Mouse (Mus musculus) forebrain, postnatal 0 days (tissue): ENCODE measurements at regions not wholly inside any gene's neighbourhood (a gene's known extent, or its start where the extent isn't known, plus 50 kb on each side); places are given as distances from the start of the nearest gene placed in this dataset.

Experiments
- ATAC-seq: fragments of 200-750 bp; cut with Nextera tagmentation; 2 replicates; pipeline ENCODE4 v1.8.0; 2017; ENCODE audit warnings: mild to moderate bottlenecking, moderate library complexity
- DNase-seq: peaks from one replicate; pipeline ENCODE4 v3.0.0-alpha.2; 2015
- H3K27ac ChIP-seq: fragments of 300-500 bp; sonication (generic); 2 replicates; pipeline ENCODE4 v1.5.1; 2014; ENCODE audit warnings: low read depth, mild to moderate bottlenecking, antibody characterized with exemption, low read length, moderate library complexity, mixed read lengths
- H3K27me3 ChIP-seq: fragments of 300-500 bp; sonication (generic); 2 replicates; pipeline ENCODE4 v1.6.1; 2014; ENCODE audit warnings: mild to moderate bottlenecking, low read length, mixed read lengths; ENCODE audit not compliant: insufficient read depth
- H3K36me3 ChIP-seq: fragments of 300-500 bp; sonication (generic); 2 replicates; pipeline ENCODE4 v1.6.1; 2014; ENCODE audit warnings: mild to moderate bottlenecking, moderate library complexity; ENCODE audit not compliant: insufficient read depth
- H3K4me1 ChIP-seq: fragments of 300-500 bp; sonication (generic); 2 replicates; pipeline ENCODE4 v1.6.1; 2014; ENCODE audit warnings: antibody characterized with exemption; ENCODE audit not compliant: insufficient read depth
- H3K4me2 ChIP-seq: fragments of 300-500 bp; sonication (generic); 2 replicates; pipeline ENCODE4 v1.6.1; 2014; ENCODE audit warnings: low read depth, mild to moderate bottlenecking, moderate library complexity
- H3K4me3 ChIP-seq: fragments of 300-500 bp; sonication (generic); 2 replicates; pipeline ENCODE4 v1.5.1; 2014; ENCODE audit warnings: low read depth, low read length, mixed read lengths
- H3K9ac ChIP-seq: fragments of 300-500 bp; sonication (generic); 2 replicates; pipeline ENCODE4 v1.6.1; 2014; ENCODE audit warnings: mild to moderate bottlenecking
- H3K9me3 ChIP-seq: fragments of 300-500 bp; sonication (generic); 2 replicates; pipeline ENCODE4 v1.6.1; 2016; ENCODE audit warnings: low read length
- CTCF ChIP-seq: sonication (generic); IDR thresholded peaks from 2 replicates; pipeline ENCODE4 v1.5.1; 2016; ENCODE audit warnings: antibody characterized with exemption, control low read depth, low read depth
- WGBS: fragments of 180-500 bp; shearing (Covaris S2); extraction: QIAGEN DNeasy Blood & Tissue Kit; methylation state at CpG from one replicate; pipeline ENCODE4 v1.1.7; 2014; 5-methylcytosine and 5-hydroxymethylcytosine counted together

- H3K4me1 ChIP-seq = no peaks in the 10 kb centered on the region
- no peak for TF ChIP-seq CTCF
- H3K4me3 ChIP-seq = no peak overlapping the region
- DNase-seq (no peak), ATAC-seq (no peak)
- H3K4me2 ChIP-seq = no peak overlapping the region
- H3K36me3 ChIP-seq = no peaks in the 10 kb centered on the region
- no peak overlapping the region for H3K27ac ChIP-seq
- H3K9me3 ChIP-seq = no peaks in the 10 kb centered on the region
- H3K27me3 ChIP-seq = no peaks in the 10 kb centered on the region
- H3K9ac ChIP-seq = no peak overlapping the region
- 77% methylated on average over 7 of the region's 7 CpGs for WGBS
Observed at GRCm38 (mm10) chr3:128883636-128884195, 316.0 kb upstream of the Pitx2 start.

- TF ChIP-seq CTCF = no peak
- no peaks in the 10 kb centered on the region for H3K36me3 ChIP-seq
- H3K4me3 ChIP-seq = no peak overlapping the region
- H3K27ac ChIP-seq = no peak overlapping the region
- ATAC-seq = no peak
- H3K4me2 ChIP-seq = no peak overlapping the region
- no peaks in the 10 kb centered on the region for H3K27me3 ChIP-seq
- WGBS = 30% methylated on average over 9 of the region's 9 CpGs
- H3K9ac ChIP-seq = no peak overlapping the region
- H3K9me3 ChIP-seq = no peaks in the 10 kb centered on the region
- DNase-seq = no peak
- H3K4me1 ChIP-seq = no peaks in the 10 kb centered on the region
Observed at GRCm38 (mm10) chr3:128886678-128887077, 313.0 kb upstream of the Pitx2 start.

- 91% methylated on average over 5 of the region's 5 CpGs for WGBS
- no peak overlapping the region for H3K4me2 ChIP-seq
- H3K9me3 ChIP-seq = no peaks in the 10 kb centered on the region
- TF ChIP-seq CTCF = no peak
- no peak for DNase-seq
- no peaks in the 10 kb centered on the region for H3K4me1 ChIP-seq
- H3K36me3 ChIP-seq = no peaks in the 10 kb centered on the region
- H3K27ac ChIP-seq = no peak overlapping the region
- H3K27me3 ChIP-seq = no peaks in the 10 kb centered on the region
- no peak overlapping the region for H3K9ac ChIP-seq
- ATAC-seq = no peak
- H3K4me3 ChIP-seq = no peak overlapping the region
Observed at GRCm38 (mm10) chr3:128891078-128891477, 308.6 kb upstream of the Pitx2 start.

- Histone ChIP-seq H3K27me3 (no peaks in the 10 kb centered on the region), H3K36me3 (no peaks in the 10 kb centered on the region), H3K9ac (no peak overlapping the region), H3K27ac (no peak overlapping the region), H3K4me1 (no peaks in the 10 kb centered on the region), H3K4me2 (no peak overlapping the region), H3K9me3 (no peaks in the 10 kb centered on the region), H3K4me3 (no peak overlapping the region)
- 86% methylated on average over 3 of the region's 3 CpGs for WGBS
- no peak for DNase-seq
- no peak for ATAC-seq
- no peak for TF ChIP-seq CTCF
Observed at GRCm38 (mm10) chr3:128896628-128897027, 303.1 kb upstream of the Pitx2 start.

GRCm38 (mm10) chr3:128911122-128911521 lies 288.6 kb upstream of the Pitx2 start:
- no peak overlapping the region for H3K4me3 ChIP-seq
- ATAC-seq = no peak
- no peak for TF ChIP-seq CTCF
- 78% methylated on average over 4 of the region's 4 CpGs for WGBS
- H3K9me3 ChIP-seq = no peaks in the 10 kb centered on the region
- no peak overlapping the region for H3K27ac ChIP-seq
- no peak overlapping the region for H3K9ac ChIP-seq
- no peak overlapping the region for H3K4me2 ChIP-seq
- no peaks in the 10 kb centered on the region for H3K4me1 ChIP-seq
- no peaks in the 10 kb centered on the region for H3K36me3 ChIP-seq
- no peaks in the 10 kb centered on the region for H3K27me3 ChIP-seq
- no peak for DNase-seq

- no peaks in the 10 kb centered on the region for H3K9me3 ChIP-seq
- H3K4me3 ChIP-seq = no peak overlapping the region
- no peaks in the 10 kb centered on the region for H3K27me3 ChIP-seq
- H3K9ac ChIP-seq = no peak overlapping the region
- ATAC-seq = no peak
- DNase-seq = no peak
- H3K27ac ChIP-seq = no peak overlapping the region
- no peak overlapping the region for H3K4me2 ChIP-seq
- H3K36me3 ChIP-seq = no peaks in the 10 kb centered on the region
- H3K4me1 ChIP-seq = no peaks in the 10 kb centered on the region
- TF ChIP-seq CTCF = no peak
Observed at GRCm38 (mm10) chr3:128921428-128921827, 278.2 kb upstream of the Pitx2 start.

GRCm38 (mm10) chr3:128922150-128922549 lies 277.5 kb upstream of the Pitx2 start:
- Histone ChIP-seq H3K4me2 (no peak overlapping the region), H3K4me1 (no peaks in the 10 kb centered on the region), H3K9me3 (no peaks in the 10 kb centered on the region), H3K9ac (no peak overlapping the region), H3K27ac (no peak overlapping the region), H3K27me3 (no peaks in the 10 kb centered on the region), H3K4me3 (no peak overlapping the region), H3K36me3 (no peaks in the 10 kb centered on the region)
- WGBS = 80% methylated on average over 4 of the region's 4 CpGs
- ATAC-seq = no peak
- TF ChIP-seq CTCF = no peak
- DNase-seq = no peak

- ATAC-seq = no peak
- H3K4me1 ChIP-seq = no peaks in the 10 kb centered on the region
- TF ChIP-seq CTCF = no peak
- no peaks in the 10 kb centered on the region for H3K27me3 ChIP-seq
- DNase-seq = no peak
- 87% methylated on average over 5 of the region's 5 CpGs for WGBS
- no peak overlapping the region for H3K27ac ChIP-seq
- no peak overlapping the region for H3K9ac ChIP-seq
- H3K4me3 ChIP-seq = no peak overlapping the region
- H3K36me3 ChIP-seq = no peaks in the 10 kb centered on the region
- H3K9me3 ChIP-seq = no peaks in the 10 kb centered on the region
- H3K4me2 ChIP-seq = no peak overlapping the region
Observed at GRCm38 (mm10) chr3:128938536-128938935, 261.1 kb upstream of the Pitx2 start.
